ENCODE assay signal across 8 mouse cellular contexts in the genomic region with DNA sequence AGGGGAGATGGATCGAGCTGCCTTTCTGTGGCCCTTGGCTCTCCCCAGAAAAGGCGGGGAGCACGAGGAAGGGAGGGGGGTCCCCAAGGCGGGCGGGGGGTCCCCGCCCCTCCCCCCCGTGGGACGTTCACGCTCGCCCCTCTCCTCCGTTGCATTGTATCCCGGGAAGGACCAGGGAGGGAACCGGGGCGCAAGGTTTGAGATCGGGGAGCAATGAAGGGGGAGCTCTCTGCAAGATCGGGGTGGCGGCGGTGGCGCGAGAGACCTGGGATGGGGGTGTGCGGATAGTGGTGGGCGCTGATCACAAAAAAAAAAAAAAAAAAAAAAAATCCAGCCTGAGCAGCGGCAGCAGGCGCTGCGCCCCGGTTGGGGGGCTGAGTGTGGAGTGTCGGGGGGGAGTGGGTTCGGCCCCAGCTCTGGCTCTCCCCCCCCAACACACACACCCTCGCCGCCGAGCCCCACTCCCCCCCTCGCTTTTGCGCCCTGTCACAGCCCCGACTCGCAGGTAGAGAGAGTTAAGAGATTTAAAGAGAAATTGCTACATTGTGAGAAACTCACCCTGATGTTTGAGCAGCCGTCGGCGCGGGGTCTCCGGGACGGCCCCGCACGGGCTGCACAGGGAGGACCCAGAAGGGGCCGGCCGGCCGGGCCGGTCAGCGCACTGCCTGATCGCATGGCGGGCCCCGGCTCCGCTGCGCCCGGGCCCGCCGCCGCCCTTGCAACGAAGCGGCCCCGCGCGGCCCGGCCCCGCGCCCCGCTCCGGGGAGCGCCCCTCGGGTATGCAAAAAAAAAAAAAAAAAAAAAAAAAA. TPM values are rescaled to one million over a fixed set of nuclear protein-coding genes. Genes with fewer than 3 reads are reported as not detected.
DNase-seq lines count a peak whose midpoint lies in the region; ATAC-seq and TF ChIP-seq lines count a peak whose summit lies in the region.

A gene (minus strand): TSS at position 584 of the 809 bp plus-strand sequence.

- peak; percentile 68 for ATAC-seq in forebrain, embryonic 14.5 days
- ATAC-seq in lung, embryonic 14.5 days (ENCODE audit: insufficient read depth): peak; percentile 59

- peak within 1 kb of the TSS; percentile 86 for H3K4me3 ChIP-seq in forebrain, embryonic 14.5 days (ENCODE audit: low read depth, low read length)
- peak within 1 kb of the TSS; percentile 63 for H3K4me3 ChIP-seq in layer of hippocampus, adult 2 months
- H3K4me3 ChIP-seq in lung, embryonic 14.5 days (ENCODE audit: low read depth, low read length): peak within 1 kb of the TSS; percentile 97

- TF ChIP-seq CTCF in layer of hippocampus, adult 2 months (conservative IDR thresholded peaks at IDR 0.05): no peak
- TF ChIP-seq CTCF in lung, embryonic 14.5 days (IDR thresholded peaks at IDR 0.05; ENCODE audit: low read depth): no peak

- H3K9ac ChIP-seq in forebrain, embryonic 14.5 days (ENCODE audit: low read length): peak within 1 kb of the TSS; percentile 99
- H3K9ac ChIP-seq in lung, embryonic 14.5 days: peak within 1 kb of the TSS; percentile 99

- H3K4me1 ChIP-seq in forebrain, embryonic 14.5 days (ENCODE audit: control insufficient read depth, insufficient read depth, low read length): peaks cover 35% of the 10 kb centered on the region
- peaks cover 24% of the 10 kb centered on the region; the same call in 1 of the 2 replicates for H3K4me1 ChIP-seq in lung, embryonic 14.5 days (ENCODE audit: insufficient read depth)

- peaks cover 7% of the 10 kb centered on the region; the same call in 1 of the 2 replicates for H3K36me3 ChIP-seq in forebrain, embryonic 14.5 days (ENCODE audit: control insufficient read depth, insufficient read depth, low read length)
- H3K36me3 ChIP-seq in lung, embryonic 14.5 days (ENCODE audit: insufficient read depth): peaks cover 12% of the 10 kb centered on the region

- intact Hi-C loops in heart, postnatal 14 days (cut with DNase I): loop anchor here (2.0 to 5.0 kb wide), 2 partner anchors 65 to 115 kb away; no protein-coding TSS in a partner anchor

- peak within 1 kb of the TSS; percentile 92 for H3K4me2 ChIP-seq in forebrain, embryonic 14.5 days (ENCODE audit: low read length)
- H3K4me2 ChIP-seq in lung, embryonic 14.5 days: peak within 1 kb of the TSS; percentile 80

- no peaks in the 10 kb centered on the region for H3K27me3 ChIP-seq in forebrain, embryonic 14.5 days (replicated peaks; ENCODE audit: control insufficient read depth, insufficient read depth, low read length)
- H3K27me3 ChIP-seq in lung, embryonic 14.5 days (ENCODE audit: insufficient read depth, low read length): no peaks in the 10 kb centered on the region

- DNase-seq in CD8-positive naive resting alpha-beta T cell, adult 2 months (ENCODE audit: low read depth in 2 of 2, low spot score in 2 of 2): peak; percentile 78 to 84
- DNase-seq in c-Kit-negative CD71-positive TER-119-positive erythroid progenitor cells, embryonic 14.5 days (ENCODE audit: low read depth, low spot score): peak; percentile 60
- DNase-seq in forebrain, embryonic 14.5 days (ENCODE audit: low spot score): peak; percentile 93
- DNase-seq in heart, postnatal 14 days: peak; percentile 92 to 94
- DNase-seq in layer of hippocampus, adult 2 months (ENCODE audit: low spot score in 2 of 2): peak; percentile 71 to 83
- DNase-seq in lung, embryonic 14.5 days: peak; percentile 93
- DNase-seq in ovary, postnatal 10 days (ENCODE audit: low spot score): peak; percentile 75
- DNase-seq in thymus, postnatal 0 days (ENCODE audit: low spot score): peak; percentile 85

- WGBS in forebrain, embryonic 14.5 days: under 1% methylated on average over 50 of the region's 69 CpGs
- under 1% methylated on average over 69 of the region's 69 CpGs for WGBS in lung, embryonic 14.5 days

- H3K9me3 ChIP-seq in forebrain, embryonic 14.5 days (replicated peaks; ENCODE audit: control insufficient read depth, low read length): no peaks in the 10 kb centered on the region
- H3K9me3 ChIP-seq in lung, embryonic 14.5 days (ENCODE audit: low read depth, low read length): no peaks in the 10 kb centered on the region

- H3K27ac ChIP-seq in forebrain, embryonic 14.5 days (ENCODE audit: low read depth, low read length): peak within 1 kb of the TSS; percentile 99
- peak within 1 kb of the TSS; percentile 99 for H3K27ac ChIP-seq in layer of hippocampus, adult 2 months
- H3K27ac ChIP-seq in lung, embryonic 14.5 days (ENCODE audit: low read depth): peak within 1 kb of the TSS; percentile 97

RNA-seq across cellular contexts. Expression of the gene that starts here (rescaled TPM):
- 4.3 and 6.0 TPM in 2 replicates for polyA plus RNA-seq in forebrain, embryonic 14.5 days (2014; fragmentation: Nextera tagmentation; extraction: Ambion mirVana)
- total RNA-seq in heart, postnatal 14 days (2021): 1 to 10 TPM; 9.1 to 9.7 TPM
- total RNA-seq in layer of hippocampus, adult 2 months (2021): 10 to 100 TPM; 20.8 to 22.8 TPM
- polyA plus RNA-seq in lung, embryonic 14.5 days (2014; fragmentation: Nextera tagmentation; extraction: Ambion mirVana): 8.7 and 9.6 TPM in 2 replicates
- polyA plus RNA-seq in thymus, postnatal 0 days (2015; fragmentation: Nextera tagmentation; extraction: Ambion mirVana): 2.9 and 4.9 TPM in 2 replicates

Comparison
In these comparisons a context has a peak if more than half of its experiments do, and no peak if none do; other contexts are left out.
1. Peak in every context shown above with its lines: DNase-seq, ATAC-seq, H3K4me3 ChIP-seq and H3K27ac ChIP-seq.